Mouse (Mus musculus): ENCODE measurements at regions not wholly inside any gene's neighbourhood (a gene's known extent, or its start where the extent isn't known, plus 50 kb on each side); places are given as distances from the start of the nearest gene placed in this dataset.

DNA sequence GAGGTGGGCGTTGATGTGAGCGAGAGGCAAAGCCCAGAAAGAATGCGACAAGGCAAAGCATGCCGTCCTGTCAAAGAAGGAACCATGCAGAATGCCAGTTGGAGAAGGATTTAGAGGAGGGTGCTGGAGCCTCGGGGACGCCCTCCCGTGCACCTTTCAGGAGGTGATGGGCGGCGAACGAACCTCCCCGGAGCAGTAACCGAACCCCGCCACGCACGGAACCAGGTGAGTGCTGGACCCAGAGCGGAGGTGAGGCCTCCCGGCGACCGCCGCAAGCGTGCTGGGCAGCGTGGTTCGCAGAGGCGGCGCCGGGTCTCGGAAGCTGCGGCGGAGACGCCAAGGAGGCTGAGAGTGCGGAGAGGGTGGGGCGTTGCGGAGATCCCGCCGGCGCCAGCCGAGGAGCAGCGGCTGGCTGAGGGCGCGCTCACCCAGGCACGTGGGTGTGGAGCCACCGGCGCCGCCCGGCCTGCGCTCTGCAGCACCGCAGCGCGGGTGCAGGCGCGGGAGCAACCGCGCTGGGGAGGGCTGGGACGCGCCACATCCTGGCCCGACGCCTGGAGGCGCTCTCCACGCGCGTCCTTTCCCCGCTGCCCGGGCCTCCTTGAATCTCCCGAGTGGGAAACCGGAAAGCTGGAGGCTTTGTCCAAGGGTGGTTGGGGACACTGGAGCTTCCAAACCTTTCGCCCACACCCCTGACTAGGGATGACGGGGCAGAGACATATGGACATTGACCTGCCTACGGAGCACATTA lies 178.3 kb upstream of the Topaz1 start:
- no peaks in the 10 kb centered on the region for H3K9me3 ChIP-seq (replicated peaks)
- 0 out of 2 replicates have a peak, but pooled peaks cover 5% of the 10 kb centered on the region for H3K4me1 ChIP-seq (replicated peaks)
- H3K27me3 ChIP-seq = peaks cover 89% of the 10 kb centered on the region
- no peak overlapping the region for H3K27ac ChIP-seq (replicated peaks)
- H3K36me3 ChIP-seq (replicated peaks) = no peaks in the 10 kb centered on the region
- peak overlapping the region; percentile 38 for H3K4me2 ChIP-seq
- under 1% methylated on average over 68 of the region's 68 CpGs for WGBS (ENCODE audit: insufficient replicate concordance)
- H3K4me3 ChIP-seq (replicated peaks) = no peak overlapping the region
- no peak for ATAC-seq (ENCODE audit: insufficient read depth)
- H3K9ac ChIP-seq = no peak overlapping the region

DNA sequence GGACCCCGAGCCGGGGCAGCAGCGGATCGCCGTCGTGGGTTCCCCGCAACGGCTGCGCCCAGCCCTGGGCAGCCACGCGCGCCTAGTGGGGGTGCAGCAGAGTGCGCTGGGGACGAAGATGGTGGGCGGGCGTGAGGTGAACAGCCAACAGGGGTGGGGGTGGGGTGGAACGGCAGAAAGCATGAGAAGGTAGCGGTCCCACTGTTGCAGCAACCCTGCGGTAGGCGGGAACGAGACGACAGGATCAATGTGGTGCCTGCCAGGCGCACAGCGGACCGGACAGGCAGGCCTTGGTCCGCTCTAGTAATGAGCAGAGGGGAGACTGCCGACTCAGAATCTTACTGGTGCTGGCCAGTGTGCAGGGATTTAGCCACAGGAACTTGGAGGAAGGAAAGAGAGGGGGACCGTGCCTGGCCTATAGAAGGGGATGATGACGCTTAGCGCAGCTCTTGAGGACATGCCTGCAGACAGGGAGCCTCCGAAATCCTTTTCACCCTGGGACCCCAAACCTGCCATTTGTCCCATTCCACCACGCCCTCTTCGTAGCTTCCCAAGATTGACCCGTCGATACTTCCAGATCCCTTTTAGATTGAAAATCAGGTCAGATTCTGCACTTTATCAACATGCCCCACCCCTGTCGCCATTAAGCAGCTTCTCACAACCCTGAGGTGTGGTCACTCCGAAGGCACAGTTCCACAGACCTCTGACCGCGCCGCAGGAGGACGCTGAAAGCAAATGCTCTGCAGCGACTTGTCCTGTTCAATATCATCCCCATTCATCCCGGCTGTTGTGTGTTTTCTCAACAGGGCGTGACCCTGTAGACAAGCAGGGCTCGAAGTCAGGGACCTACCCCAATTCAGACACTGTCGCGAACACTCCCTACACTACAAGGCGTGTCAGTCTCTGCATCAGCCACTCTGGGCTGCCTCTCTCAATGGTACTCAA lies 177.4 kb upstream of the Topaz1 start:
- Histone ChIP-seq H3K9ac (no peak overlapping the region), H3K4me3 (replicated peaks) (no peak overlapping the region), H3K36me3 (replicated peaks) (no peaks in the 10 kb centered on the region), H3K4me2 (no peak overlapping the region), H3K27ac (replicated peaks) (no peak overlapping the region), H3K9me3 (replicated peaks) (no peaks in the 10 kb centered on the region), H3K4me1 (replicated peaks) (0 out of 2 replicates have a peak, but pooled peaks cover 5% of the 10 kb centered on the region), H3K27me3 (peaks cover 91% of the 10 kb centered on the region)
- no peak for ATAC-seq (ENCODE audit: insufficient read depth)
- 3% methylated on average over 48 of the region's 48 CpGs for WGBS (ENCODE audit: insufficient replicate concordance)

DNA sequence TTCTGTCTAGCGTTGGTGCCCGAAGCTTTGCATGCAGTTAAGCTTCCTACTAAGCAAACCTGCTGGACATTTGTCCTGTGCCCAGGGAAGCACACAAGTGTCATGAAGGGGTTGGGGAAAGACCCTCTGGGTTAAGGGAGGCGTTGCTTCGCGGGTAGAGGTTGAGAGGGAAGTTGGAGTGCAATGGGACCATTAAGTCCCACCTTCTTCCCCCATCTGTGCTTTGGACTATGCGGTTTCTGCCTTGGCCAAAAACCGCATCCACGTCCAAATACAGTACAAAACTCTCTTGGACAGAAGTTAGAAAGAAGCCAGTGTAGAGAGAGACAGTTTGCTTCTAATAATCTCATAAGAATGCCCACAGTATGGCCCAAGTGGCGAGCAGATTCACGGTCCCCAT lies 176.1 kb upstream of the Topaz1 start:
- WGBS (ENCODE audit: insufficient replicate concordance) = 2% methylated on average over 10 of the region's 10 CpGs
- no peak overlapping the region for H3K27ac ChIP-seq (replicated peaks)
- H3K9me3 ChIP-seq (replicated peaks) = no peaks in the 10 kb centered on the region
- 0 out of 2 replicates have a peak, but pooled peaks cover 5% of the 10 kb centered on the region for H3K4me1 ChIP-seq (replicated peaks)
- no peak for ATAC-seq (ENCODE audit: insufficient read depth)
- no peak overlapping the region for H3K4me2 ChIP-seq
- no peak overlapping the region for H3K9ac ChIP-seq
- no peaks in the 10 kb centered on the region for H3K36me3 ChIP-seq (replicated peaks)
- H3K27me3 ChIP-seq = peaks cover 95% of the 10 kb centered on the region
- H3K4me3 ChIP-seq (replicated peaks) = no peak overlapping the region

DNA sequence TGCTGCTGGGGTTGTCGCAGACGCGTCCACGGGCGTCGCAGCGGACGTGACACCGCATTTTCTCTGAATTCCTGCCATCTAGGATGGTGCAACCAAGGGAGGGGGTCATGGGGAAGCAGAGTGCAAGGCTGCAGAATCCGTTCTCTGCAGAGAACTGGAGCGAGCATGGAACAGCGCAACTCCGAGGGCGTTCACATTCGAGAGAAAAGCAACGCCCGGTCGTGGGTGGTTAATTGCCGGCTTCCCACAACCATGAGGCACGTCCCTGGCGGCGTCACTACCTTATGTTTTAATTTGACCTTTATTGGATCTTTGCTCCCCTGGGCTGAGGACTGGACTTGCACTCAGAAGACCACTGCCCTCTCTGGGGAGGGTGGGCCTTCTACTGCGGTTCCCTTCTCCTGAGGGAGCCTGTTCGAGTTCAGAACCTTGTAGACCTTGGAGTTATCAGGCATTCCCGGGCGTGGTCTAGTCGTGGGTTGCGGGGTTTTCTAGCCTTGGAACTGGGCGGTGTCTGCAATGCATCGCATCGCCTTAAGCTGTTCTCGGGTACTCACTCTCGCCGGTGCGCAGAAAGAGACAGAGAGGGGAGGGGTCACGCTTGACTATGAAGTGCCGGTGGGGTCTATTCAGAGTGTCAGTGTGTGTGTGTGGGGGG lies 175.6 kb upstream of the Topaz1 start:
- Histone ChIP-seq H3K27ac (replicated peaks) (no peak overlapping the region), H3K4me1 (replicated peaks) (0 out of 2 replicates have a peak, but pooled peaks cover 5% of the 10 kb centered on the region), H3K36me3 (replicated peaks) (no peaks in the 10 kb centered on the region), H3K4me3 (replicated peaks) (peak overlapping the region; percentile 33; the same call in 1 of the 2 replicates), H3K9me3 (replicated peaks) (no peaks in the 10 kb centered on the region), H3K27me3 (peaks cover 95% of the 10 kb centered on the region), H3K4me2 (peak overlapping the region; percentile 58), H3K9ac (no peak overlapping the region)
- WGBS (ENCODE audit: insufficient replicate concordance) = 2% methylated on average over 37 of the region's 37 CpGs
- no peak for ATAC-seq (ENCODE audit: insufficient read depth)

DNA sequence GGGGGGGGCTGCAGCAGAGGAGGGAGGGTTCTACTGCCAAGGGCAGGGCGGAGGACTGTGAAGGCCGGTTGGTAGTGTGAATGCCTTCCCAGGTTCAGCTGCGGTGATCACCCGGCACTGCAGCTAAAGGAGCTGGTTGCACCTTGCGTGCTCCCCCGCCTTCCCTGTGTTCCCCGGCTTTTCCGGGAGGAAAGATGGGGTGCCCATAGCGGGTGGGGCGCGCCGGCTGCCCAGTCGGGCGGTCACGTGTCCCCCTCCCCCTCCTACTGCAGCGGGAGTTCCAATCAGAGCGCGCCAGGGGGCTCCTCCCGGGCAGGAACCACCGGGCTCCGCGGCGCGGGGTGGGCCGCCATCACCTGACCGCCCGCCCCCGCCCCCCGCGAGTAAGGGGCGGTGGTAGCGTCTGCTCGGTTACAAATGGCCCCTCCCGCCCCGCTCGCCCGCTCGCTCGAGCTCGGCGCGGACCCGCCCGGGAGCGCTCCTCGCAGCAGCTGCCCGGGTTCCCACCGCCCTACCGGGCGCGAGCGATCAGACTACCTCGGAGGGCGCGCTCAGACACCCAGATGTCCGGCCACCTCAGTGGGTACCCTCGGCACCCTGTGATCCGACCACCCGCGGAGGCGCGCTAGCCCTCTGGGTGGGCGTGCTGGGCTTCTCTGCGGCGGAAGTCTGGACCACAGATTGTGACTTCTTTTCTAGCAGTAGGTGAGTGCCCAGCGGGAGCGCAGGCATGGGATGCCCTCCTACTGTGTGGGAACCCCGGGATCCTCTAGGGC lies 174.9 kb upstream of the Topaz1 start:
- Histone ChIP-seq H3K4me2 (peak overlapping the region; percentile 58), H3K27ac (replicated peaks) (no peak overlapping the region), H3K27me3 (peaks cover 91% of the 10 kb centered on the region), H3K36me3 (replicated peaks) (no peaks in the 10 kb centered on the region), H3K9ac (no peak overlapping the region), H3K9me3 (replicated peaks) (no peaks in the 10 kb centered on the region), H3K4me1 (replicated peaks) (0 out of 2 replicates have a peak, but pooled peaks cover 5% of the 10 kb centered on the region), H3K4me3 (replicated peaks) (peak overlapping the region; percentile 33)
- ATAC-seq (ENCODE audit: insufficient read depth) = 0 out of 2 replicates have a peak, but pooled peaks have one; percentile 9
- under 1% methylated on average over 68 of the region's 68 CpGs for WGBS (ENCODE audit: insufficient replicate concordance)

DNA sequence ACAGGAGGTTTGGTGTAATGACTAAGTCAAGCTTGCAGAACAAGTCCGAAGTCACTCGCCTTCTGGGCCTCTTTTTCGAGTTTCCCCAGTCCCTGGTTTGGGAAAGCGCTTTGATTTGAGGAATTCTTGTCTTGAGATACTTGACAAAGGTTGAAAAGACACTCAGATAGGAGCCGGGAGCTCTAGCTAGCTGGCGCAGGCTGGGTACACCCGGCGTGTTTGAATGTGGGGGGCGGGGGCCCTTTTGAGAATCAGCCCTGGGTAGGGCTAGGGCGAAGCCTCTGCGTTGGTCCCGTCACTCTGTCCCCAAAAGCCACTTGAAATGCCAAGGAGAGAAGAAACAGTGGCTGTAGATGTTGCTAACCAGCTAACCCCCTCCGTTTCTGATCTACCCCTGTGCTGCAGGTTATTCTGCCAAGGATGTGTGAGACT lies 174.3 kb upstream of the Topaz1 start:
- Histone ChIP-seq H3K36me3 (replicated peaks) (no peaks in the 10 kb centered on the region), H3K4me2 (peak overlapping the region; percentile 58), H3K4me3 (replicated peaks) (no peak overlapping the region), H3K27ac (replicated peaks) (no peak overlapping the region), H3K4me1 (replicated peaks) (0 out of 2 replicates have a peak, but pooled peaks cover 5% of the 10 kb centered on the region), H3K9me3 (replicated peaks) (no peaks in the 10 kb centered on the region), H3K27me3 (peaks cover 85% of the 10 kb centered on the region), H3K9ac (no peak overlapping the region)
- ATAC-seq (ENCODE audit: insufficient read depth) = no peak
- WGBS (ENCODE audit: insufficient replicate concordance) = 2% methylated on average over 13 of the region's 13 CpGs

DNA sequence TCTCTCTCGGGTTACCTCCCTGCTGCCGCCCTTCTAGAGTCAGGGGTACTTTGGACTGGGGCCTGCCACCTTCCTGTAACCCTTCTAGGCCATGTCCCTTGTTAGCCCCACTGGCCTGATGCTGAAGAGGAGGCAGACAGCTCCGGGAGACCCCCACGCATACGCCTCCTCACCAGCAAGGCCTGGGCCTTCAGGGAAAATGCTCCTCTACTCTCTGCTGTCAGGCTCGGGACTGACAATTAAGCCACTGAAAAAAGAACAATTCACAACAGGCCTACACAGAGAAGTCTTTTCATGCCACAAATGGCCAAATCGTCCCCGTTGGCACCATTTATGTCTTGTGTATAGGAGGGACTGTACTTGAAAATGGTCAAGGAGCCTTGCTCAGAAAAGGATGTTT lies 161.9 kb upstream of the Topaz1 start:
- Histone ChIP-seq H3K4me1 (replicated peaks) (no peaks in the 10 kb centered on the region), H3K36me3 (replicated peaks) (no peaks in the 10 kb centered on the region), H3K4me2 (no peak overlapping the region), H3K4me3 (replicated peaks) (no peak overlapping the region), H3K9ac (no peak overlapping the region), H3K27ac (replicated peaks) (no peak overlapping the region), H3K9me3 (replicated peaks) (no peaks in the 10 kb centered on the region), H3K27me3 (no peaks in the 10 kb centered on the region)
- WGBS (ENCODE audit: insufficient replicate concordance) = 56% methylated on average over 8 of the region's 8 CpGs
- no peak for ATAC-seq (ENCODE audit: insufficient read depth)

DNA sequence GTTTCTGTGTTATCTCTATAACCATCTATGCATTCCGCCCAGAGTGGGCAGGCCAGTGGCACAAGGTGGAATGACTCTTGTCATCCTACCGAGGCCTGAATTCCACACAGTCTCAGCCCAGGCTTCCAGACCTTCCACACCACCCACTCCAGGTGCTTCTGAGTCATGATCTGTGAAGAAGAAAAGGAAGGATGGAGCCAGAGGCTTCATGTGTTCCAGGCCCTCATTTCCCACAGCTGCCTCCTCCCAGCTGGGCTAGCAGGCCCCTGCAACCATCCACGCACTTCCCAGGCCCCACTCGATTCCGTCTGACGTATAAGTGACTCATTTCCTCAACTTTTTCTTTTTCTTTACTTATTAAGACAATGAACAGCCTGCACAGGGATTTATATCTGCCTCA lies 160.7 kb upstream of the Topaz1 start:
- H3K4me2 ChIP-seq = no peak overlapping the region
- no peak for ATAC-seq (ENCODE audit: insufficient read depth)
- no peak overlapping the region for H3K4me3 ChIP-seq (replicated peaks)

DNA sequence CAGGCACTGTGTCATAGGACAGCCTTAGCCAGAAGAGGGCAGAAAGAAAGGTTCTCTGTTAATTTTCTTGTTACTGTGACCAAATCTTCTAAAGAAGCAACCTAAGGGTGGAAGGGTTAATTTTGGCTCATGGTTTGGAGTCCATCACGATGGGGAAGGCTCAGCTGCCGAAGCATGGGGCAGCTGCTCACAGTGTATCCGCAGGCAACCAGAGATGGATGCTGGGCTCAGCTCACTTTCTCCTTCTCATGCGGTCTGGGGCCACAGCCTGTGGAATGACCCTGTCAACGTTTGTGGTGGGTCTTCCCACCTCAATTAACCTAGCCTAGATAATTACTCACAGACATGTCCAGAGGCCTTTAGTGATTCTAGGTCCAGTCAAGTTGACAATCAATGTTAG lies 160.2 kb upstream of the Topaz1 start:
- ATAC-seq (ENCODE audit: insufficient read depth) = no peak
- no peaks in the 10 kb centered on the region for H3K9me3 ChIP-seq (replicated peaks)
- H3K9ac ChIP-seq = no peak overlapping the region
- no peaks in the 10 kb centered on the region for H3K36me3 ChIP-seq (replicated peaks)
- H3K27ac ChIP-seq (replicated peaks) = no peak overlapping the region
- H3K4me2 ChIP-seq = no peak overlapping the region
- WGBS (ENCODE audit: insufficient replicate concordance) = 57% methylated on average over 5 of the region's 5 CpGs
- no peaks in the 10 kb centered on the region for H3K27me3 ChIP-seq
- no peaks in the 10 kb centered on the region for H3K4me1 ChIP-seq (replicated peaks)
- no peak overlapping the region for H3K4me3 ChIP-seq (replicated peaks)

More for the DNA sequence above, 160.7 kb upstream of the Topaz1 start:
- H3K4me1 ChIP-seq (replicated peaks) = no peaks in the 10 kb centered on the region
- no peak overlapping the region for H3K9ac ChIP-seq
- H3K27ac ChIP-seq (replicated peaks) = no peak overlapping the region
- 50% methylated on average over 6 of the region's 6 CpGs for WGBS (ENCODE audit: insufficient replicate concordance)
- H3K27me3 ChIP-seq = no peaks in the 10 kb centered on the region
- H3K36me3 ChIP-seq (replicated peaks) = no peaks in the 10 kb centered on the region
- H3K9me3 ChIP-seq (replicated peaks) = no peaks in the 10 kb centered on the region

DNA sequence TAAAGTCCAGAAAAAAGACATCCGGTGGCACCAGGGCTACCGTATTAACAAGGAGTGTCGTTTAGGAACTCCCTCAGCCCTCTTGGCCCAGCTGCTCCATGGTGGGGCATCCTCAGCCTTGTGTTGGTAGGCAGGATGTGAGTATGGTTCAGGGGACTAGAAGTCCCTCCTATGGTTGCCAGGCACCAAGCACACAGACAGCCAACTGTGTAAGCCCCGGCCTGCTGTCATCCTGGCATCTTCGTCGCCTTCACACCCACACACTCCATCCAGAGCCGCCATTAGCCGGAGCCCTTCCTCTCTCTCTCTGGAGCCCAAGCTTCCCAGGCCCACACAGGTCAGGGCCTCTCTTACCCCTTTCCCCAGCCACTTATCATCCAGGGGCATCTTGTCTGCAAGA lies 158.9 kb upstream of the Topaz1 start:
- no peak overlapping the region for H3K27ac ChIP-seq (replicated peaks)
- no peaks in the 10 kb centered on the region for H3K4me1 ChIP-seq (replicated peaks)
- no peak overlapping the region for H3K9ac ChIP-seq
- peaks cover 5% of the 10 kb centered on the region for H3K27me3 ChIP-seq
- 79% methylated on average over 8 of the region's 8 CpGs for WGBS (ENCODE audit: insufficient replicate concordance)
- no peaks in the 10 kb centered on the region for H3K9me3 ChIP-seq (replicated peaks)
- no peaks in the 10 kb centered on the region for H3K36me3 ChIP-seq (replicated peaks)
- no peak overlapping the region for H3K4me3 ChIP-seq (replicated peaks)
- ATAC-seq (ENCODE audit: insufficient read depth) = no peak
- no peak overlapping the region for H3K4me2 ChIP-seq
